Mouse (Mus musculus): Measurements from ENCODE around the gene Ubn1.

Ubn1 gene

GRCm38 (mm10) chr16:5049774-5050234, at the start of gene Ubn1, which contains the start of gene Glyr1:
Ubn1 (plus strand) TSS chr16:5050057.
Glyr1 (minus strand) TSS chr16:5049863.
- peak; percentile 100 for DNase-seq (ENCODE audit: low read depth, low spot score)

- DNase-seq (ENCODE audit: low read depth, low spot score): no peak
Observed at GRCm38 (mm10) chr16:5000611-5001010, 49.2 kb upstream of the Ubn1 start.

GRCm38 (mm10) chr16:5007067-5007466, 42.8 kb upstream of the Ubn1 start, which contains the start of gene Smim22:
Smim22 (plus strand) TSS chr16:5007288.
- no peak for DNase-seq (ENCODE audit: low read depth, low spot score)

GRCm38 (mm10) chr16:5007492-5007891, 42.4 kb upstream of the Ubn1 start:
- no peak for DNase-seq (ENCODE audit: low read depth, low spot score)

GRCm38 (mm10) chr16:5008076-5008475, 41.8 kb upstream of the Ubn1 start:
- no peak for DNase-seq (ENCODE audit: low read depth, low spot score)

GRCm38 (mm10) chr16:5010371-5010935, 39.4 kb upstream of the Ubn1 start:
- no peak for DNase-seq (ENCODE audit: low read depth, low spot score)

- DNase-seq (ENCODE audit: low read depth, low spot score): no peak
Observed at GRCm38 (mm10) chr16:5011285-5011684, 38.6 kb upstream of the Ubn1 start.

- DNase-seq (ENCODE audit: low read depth, low spot score): no peak
Observed at GRCm38 (mm10) chr16:5012036-5013005, 37.5 kb upstream of the Ubn1 start.

- peak; percentile 100 for DNase-seq (ENCODE audit: low read depth, low spot score)
Observed at GRCm38 (mm10) chr16:5013054-5013838, 36.6 kb upstream of the Ubn1 start, which contains the start of gene Rogdi. Rogdi (minus strand) TSS chr16:5013553.

- no peak for DNase-seq (ENCODE audit: low read depth, low spot score)
Observed at GRCm38 (mm10) chr16:5014578-5014977, 35.3 kb upstream of the Ubn1 start.

- DNase-seq (ENCODE audit: low read depth, low spot score): no peak
Observed at GRCm38 (mm10) chr16:5024021-5024420, 25.8 kb upstream of the Ubn1 start.

GRCm38 (mm10) chr16:5029847-5030246, 20.0 kb upstream of the Ubn1 start:
- DNase-seq (ENCODE audit: low read depth, low spot score): no peak

- DNase-seq (ENCODE audit: low read depth, low spot score): no peak
Observed at GRCm38 (mm10) chr16:5035591-5035990, 14.3 kb upstream of the Ubn1 start.

- no peak for DNase-seq (ENCODE audit: low read depth, low spot score)
Observed at GRCm38 (mm10) chr16:5036649-5037234, 13.1 kb upstream of the Ubn1 start.

GRCm38 (mm10) chr16:5045322-5045721, 4.5 kb upstream of the Ubn1 start:
- no peak for DNase-seq (ENCODE audit: low read depth, low spot score)

- DNase-seq (ENCODE audit: low read depth, low spot score): peak; percentile 2
Observed at GRCm38 (mm10) chr16:5049182-5049773, 579 bp upstream of the Ubn1 start.

GRCm38 (mm10) chr16:5050251-5051110, 624 bp downstream of the Ubn1 start:
- peak; percentile 71 for DNase-seq (ENCODE audit: low read depth, low spot score)

GRCm38 (mm10) chr16:5058114-5058513, 8.3 kb downstream of the Ubn1 start:
- peak; percentile 64 for DNase-seq (ENCODE audit: low read depth, low spot score)

- DNase-seq (ENCODE audit: low read depth, low spot score): no peak
Observed at GRCm38 (mm10) chr16:5063472-5063871, 13.6 kb downstream of the Ubn1 start.

GRCm38 (mm10) chr16:5070321-5070720, 20.5 kb downstream of the Ubn1 start:
- DNase-seq (ENCODE audit: low read depth, low spot score): no peak
